Mouse (Mus musculus) stomach, embryonic 16.5 days (tissue): ENCODE results near the gene Ifitm7. TPM values are rescaled to one million over a fixed set of nuclear protein-coding genes. Genes with fewer than 3 reads are reported as not detected.
A peak's percentile ranks its signal among the peaks of the same experiment; 100 is the strongest.

ENCODE experiments used
- ATAC-seq: fragments of 200-750 bp; cut with Nextera tagmentation; 2 replicates; pipeline ENCODE4 v1.8.0; 2017; ENCODE audit warnings: moderate number of reproducible peaks, moderate TSS enrichment; ENCODE audit not compliant: insufficient read depth, low FRiP score
- H3K27ac ChIP-seq: fragments of 300-500 bp; sonication (generic); 2 replicates; pipeline ENCODE4 v1.5.1; 2014; ENCODE audit warnings: low read length
- H3K27me3 ChIP-seq: fragments of 300-500 bp; sonication (generic); 2 replicates; pipeline ENCODE4 v1.6.1; 2014; ENCODE audit warnings: low read length, control low read depth, mixed read lengths; ENCODE audit not compliant: control insufficient read depth, insufficient read depth
- H3K36me3 ChIP-seq: fragments of 300-500 bp; sonication (generic); 2 replicates; pipeline ENCODE4 v1.6.1; 2014; ENCODE audit warnings: low read length; ENCODE audit not compliant: control insufficient read depth, insufficient read depth
- H3K4me1 ChIP-seq: fragments of 300-500 bp; sonication (generic); 2 replicates; pipeline ENCODE4 v1.6.1; 2014; ENCODE audit warnings: low read length, control low read depth, mixed read lengths; ENCODE audit not compliant: control insufficient read depth, insufficient read depth
- H3K4me2 ChIP-seq: fragments of 300-500 bp; sonication (generic); 2 replicates; pipeline ENCODE4 v1.6.1; 2014; ENCODE audit warnings: low read depth, low read length, mixed read lengths
- H3K4me3 ChIP-seq: fragments of 300-500 bp; sonication (generic); replicated peaks from 2 replicates; pipeline ENCODE4 v1.5.1; 2014; ENCODE audit warnings: mild to moderate bottlenecking, low read length
- H3K9ac ChIP-seq: fragments of 300-500 bp; sonication (generic); 2 replicates; pipeline ENCODE4 v1.6.1; 2014; ENCODE audit warnings: low read length
- H3K9me3 ChIP-seq: fragments of 300-500 bp; sonication (generic); replicated peaks from 2 replicates; pipeline ENCODE4 v1.6.1; 2016; ENCODE audit warnings: low read length, control low read depth; ENCODE audit not compliant: control insufficient read depth
- WGBS: fragments of 180-500 bp; shearing (Covaris S2); extraction: QIAGEN DNeasy Blood & Tissue Kit; methylation state at CpG from one replicate; pipeline ENCODE4 v1.1.7; 2014; 5-methylcytosine and 5-hydroxymethylcytosine counted together
- polyA plus RNA-seq: library from polyadenylated mRNA; unstranded; fragments of >200 nt; fragmentation: Nextera tagmentation; extraction: Ambion mirVana; gene quantifications from 2 replicates; pipeline ENCODE4 v1.2.1, GENCODE M21; 2015

The Ifitm7 gene
- polyA plus RNA-seq, 1 experiment from 2014 or later = 0.19 TPM

- Histone ChIP-seq H3K27ac (no peak overlapping the region), H3K4me1 (no peaks in the 10 kb centered on the region), H3K36me3 (no peaks in the 10 kb centered on the region), H3K9ac (no peak overlapping the region), H3K4me3 (no peak overlapping the region), H3K27me3 (no peaks in the 10 kb centered on the region), H3K4me2 (no peak overlapping the region), H3K9me3 (no peaks in the 10 kb centered on the region)
- WGBS = 84% methylated on average over 4 of the region's 4 CpGs
- no peak for ATAC-seq
Measured at GRCm38 (mm10) chr16:14009966-14010365, 23.3 kb upstream of the Ifitm7 start.

- H3K27me3 ChIP-seq = no peaks in the 10 kb centered on the region
- ATAC-seq = no peak
- no peak overlapping the region for H3K9ac ChIP-seq
- H3K36me3 ChIP-seq = no peaks in the 10 kb centered on the region
- no peaks in the 10 kb centered on the region for H3K9me3 ChIP-seq
- H3K4me3 ChIP-seq = no peak overlapping the region
- H3K4me2 ChIP-seq = no peak overlapping the region
- 0 out of 2 replicates have a peak, but pooled peaks cover 3% of the 10 kb centered on the region for H3K4me1 ChIP-seq
- H3K27ac ChIP-seq = no peak overlapping the region
Measured at GRCm38 (mm10) chr16:14008708-14009107, 22.0 kb upstream of the Ifitm7 start.

GRCm38 (mm10) chr16:14008081-14008480 lies 21.4 kb upstream of the Ifitm7 start:
- Histone ChIP-seq H3K4me3 (no peak overlapping the region), H3K9ac (no peak overlapping the region), H3K27ac (no peak overlapping the region), H3K9me3 (no peaks in the 10 kb centered on the region), H3K4me2 (no peak overlapping the region), H3K27me3 (no peaks in the 10 kb centered on the region), H3K36me3 (no peaks in the 10 kb centered on the region), H3K4me1 (0 out of 2 replicates have a peak, but pooled peaks cover 3% of the 10 kb centered on the region)
- WGBS = 68% methylated on average over 2 of the region's 2 CpGs
- no peak for ATAC-seq

GRCm38 (mm10) chr16:14005266-14005665 lies 18.6 kb upstream of the Ifitm7 start:
- Histone ChIP-seq H3K36me3 (no peaks in the 10 kb centered on the region), H3K27ac (no peak overlapping the region), H3K4me2 (no peak overlapping the region), H3K9ac (no peak overlapping the region), H3K4me3 (no peak overlapping the region), H3K27me3 (no peaks in the 10 kb centered on the region), H3K9me3 (no peaks in the 10 kb centered on the region), H3K4me1 (0 out of 2 replicates have a peak, but pooled peaks cover 3% of the 10 kb centered on the region)
- WGBS = 86% methylated on average over 4 of the region's 4 CpGs
- ATAC-seq = no peak

GRCm38 (mm10) chr16:14004726-14005125 lies 18.0 kb upstream of the Ifitm7 start:
- Histone ChIP-seq H3K9me3 (no peaks in the 10 kb centered on the region), H3K27ac (no peak overlapping the region), H3K27me3 (no peaks in the 10 kb centered on the region), H3K4me2 (no peak overlapping the region), H3K9ac (no peak overlapping the region), H3K36me3 (no peaks in the 10 kb centered on the region), H3K4me3 (no peak overlapping the region), H3K4me1 (0 out of 2 replicates have a peak, but pooled peaks cover 3% of the 10 kb centered on the region)
- no peak for ATAC-seq
- 61% methylated on average over 2 of the region's 2 CpGs for WGBS

- Histone ChIP-seq H3K27ac (peak overlapping the region; percentile 54; the same call in 1 of the 2 replicates), H3K9ac (no peak overlapping the region), H3K36me3 (no peaks in the 10 kb centered on the region), H3K9me3 (no peaks in the 10 kb centered on the region), H3K4me3 (no peak overlapping the region), H3K27me3 (no peaks in the 10 kb centered on the region), H3K4me2 (no peak overlapping the region; the same call in 1 of the 2 replicates), H3K4me1 (0 out of 2 replicates have a peak, but pooled peaks cover 3% of the 10 kb centered on the region)
- peak; percentile 84 for ATAC-seq
- 16% methylated on average over 3 of the region's 3 CpGs for WGBS
Measured at GRCm38 (mm10) chr16:14004170-14004569, 17.5 kb upstream of the Ifitm7 start.

GRCm38 (mm10) chr16:14003386-14004130 lies 16.9 kb upstream of the Ifitm7 start:
- peak; percentile 68; the same call in 1 of the 2 replicates for ATAC-seq
- Histone ChIP-seq H3K9me3 (no peaks in the 10 kb centered on the region), H3K27ac (peak overlapping the region; percentile 55), H3K4me2 (no peak overlapping the region; the same call in 1 of the 2 replicates), H3K4me1 (0 out of 2 replicates have a peak, but pooled peaks cover 3% of the 10 kb centered on the region), H3K9ac (no peak overlapping the region), H3K4me3 (no peak overlapping the region), H3K27me3 (no peaks in the 10 kb centered on the region), H3K36me3 (no peaks in the 10 kb centered on the region)
- 40% methylated on average over 8 of the region's 8 CpGs for WGBS

GRCm38 (mm10) chr16:13994502-13994901 lies 7.8 kb upstream of the Ifitm7 start:
- Histone ChIP-seq H3K4me2 (no peak overlapping the region), H3K9me3 (no peaks in the 10 kb centered on the region), H3K36me3 (no peaks in the 10 kb centered on the region), H3K4me3 (no peak overlapping the region), H3K9ac (no peak overlapping the region), H3K27ac (no peak overlapping the region), H3K27me3 (no peaks in the 10 kb centered on the region), H3K4me1 (no peaks in the 10 kb centered on the region)
- ATAC-seq = no peak
- WGBS = 70% methylated on average over 1 of the region's 1 CpGs

GRCm38 (mm10) chr16:13994076-13994475 lies 7.4 kb upstream of the Ifitm7 start:
- no peaks in the 10 kb centered on the region for H3K27me3 ChIP-seq
- H3K4me3 ChIP-seq = no peak overlapping the region
- no peak overlapping the region for H3K4me2 ChIP-seq
- no peaks in the 10 kb centered on the region for H3K4me1 ChIP-seq
- no peak overlapping the region for H3K9ac ChIP-seq
- H3K27ac ChIP-seq = no peak overlapping the region
- H3K9me3 ChIP-seq = no peaks in the 10 kb centered on the region
- ATAC-seq = no peak
- 88% methylated on average over 1 of the region's 1 CpGs for WGBS
- H3K36me3 ChIP-seq = no peaks in the 10 kb centered on the region
